Mouse (Mus musculus) retina, adult 2 months (tissue): Measurements from ENCODE around the gene Zfp62.
"Not testable (repeated sequence)": the region's sequence is repeated elsewhere in the genome, so short reads cannot be mapped to it uniquely, and the experiment has no call there.

Experiments
- DNase-seq: peaks from one replicate; pipeline ENCODE4 v3.0.0-alpha.2; 2012; ENCODE audit warnings: low read depth, low spot score

The Zfp62 gene

DNA sequence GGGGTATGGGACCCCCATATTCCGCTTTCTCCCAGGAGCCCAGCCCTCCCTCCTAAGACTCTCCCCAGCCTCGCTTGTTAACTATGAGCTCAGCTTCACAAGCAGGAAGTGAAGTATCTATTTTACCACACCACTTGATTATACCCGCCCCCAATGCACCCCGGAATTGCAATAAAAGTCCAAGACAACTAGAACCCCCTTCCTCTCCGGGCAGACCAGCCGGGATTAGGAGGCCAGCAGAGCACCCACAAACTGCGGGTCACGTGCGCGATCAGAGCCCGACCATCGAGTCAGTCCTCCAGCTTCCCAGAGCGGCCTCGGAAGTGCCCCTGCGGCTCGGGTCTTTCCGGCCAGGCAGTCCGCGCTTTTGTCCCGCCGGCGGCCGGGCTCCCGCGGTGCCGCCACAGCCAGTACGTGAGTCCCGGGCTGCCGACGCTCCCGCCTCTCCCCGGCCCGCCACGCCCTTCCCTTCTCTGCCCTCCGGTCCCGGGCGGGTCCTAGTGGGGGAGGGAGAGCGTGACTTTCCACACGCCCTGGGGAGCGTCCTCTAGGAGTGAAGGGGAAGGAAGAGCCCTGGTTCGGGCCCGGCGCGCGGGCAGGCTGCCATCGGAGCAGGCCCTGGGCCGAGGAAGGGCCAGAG lies at the start of gene Zfp62:
Gene Zfp62, plus strand, starts transcription at position 164 of the 640 bp plus-strand sequence.
- DNase-seq: peak; percentile 89

DNA sequence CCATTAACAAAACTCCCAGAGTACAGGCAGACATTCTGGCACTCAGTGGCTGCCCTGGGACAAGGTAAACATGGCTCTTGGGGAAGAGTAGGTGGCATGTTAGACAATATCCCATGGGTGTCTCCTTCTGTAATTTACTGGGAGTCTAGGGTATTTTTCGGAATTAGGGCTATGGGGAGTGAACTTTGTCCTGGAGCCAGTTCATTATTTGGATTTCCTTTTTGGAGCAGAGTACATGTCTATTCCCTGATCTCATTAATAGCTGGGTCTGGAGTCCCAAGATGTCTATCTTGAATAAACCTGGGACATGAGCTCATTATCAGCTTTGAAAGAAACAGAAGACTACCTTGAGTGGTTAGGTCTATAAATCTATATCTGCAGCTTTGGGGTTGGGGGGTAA lies 49.0 kb upstream of the Zfp62 start, which contains the start of gene Olfr1394:
Gene Olfr1394, plus strand, starts transcription at position 301 of the 400 bp plus-strand sequence.
- no peak for DNase-seq

DNA sequence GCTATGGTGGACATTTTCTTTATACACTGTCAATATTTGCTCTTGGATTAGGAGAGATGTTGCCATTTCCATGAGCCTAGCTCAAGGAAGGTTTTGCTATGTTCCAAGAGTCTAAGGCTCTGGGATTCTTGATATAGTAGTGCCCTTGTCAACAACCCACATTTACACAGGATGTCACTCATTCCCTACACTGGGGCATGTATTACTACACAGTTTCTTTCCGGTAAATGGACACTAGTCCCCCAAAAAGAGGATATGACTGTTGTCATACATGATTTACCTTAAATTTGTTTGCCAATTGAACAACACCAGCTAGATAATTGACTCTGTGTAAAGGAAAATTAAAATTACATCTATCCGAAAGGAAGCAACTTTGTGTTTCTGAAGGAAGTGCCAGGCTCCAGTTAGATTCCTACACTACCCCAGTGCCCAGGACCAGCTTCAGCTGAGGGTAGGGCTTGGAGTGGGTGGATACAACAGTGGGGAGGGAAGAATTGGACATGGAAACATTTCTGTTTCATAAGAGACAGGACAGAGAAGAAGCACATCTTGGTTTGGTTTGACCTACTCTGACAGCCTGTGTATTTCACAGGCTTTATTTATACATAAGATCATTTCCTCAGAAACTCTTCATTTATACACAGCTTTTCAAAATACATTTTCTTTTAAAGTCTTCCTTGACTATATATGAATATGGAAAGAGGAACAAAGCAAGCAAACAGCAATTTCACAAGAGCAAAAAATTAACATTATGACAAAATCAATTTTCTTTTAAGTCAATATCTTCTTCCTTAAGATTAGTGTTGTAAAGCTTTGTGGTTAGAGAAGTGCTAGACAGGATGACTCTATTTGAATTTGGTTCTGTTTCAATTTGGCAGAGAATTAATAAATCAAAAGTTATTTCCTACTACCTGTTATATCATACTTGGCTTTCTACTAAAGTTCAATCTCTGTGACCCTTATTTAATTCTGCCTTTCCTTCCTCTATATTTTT lies 46.0 kb upstream of the Zfp62 start:
- DNase-seq: no peak

DNA sequence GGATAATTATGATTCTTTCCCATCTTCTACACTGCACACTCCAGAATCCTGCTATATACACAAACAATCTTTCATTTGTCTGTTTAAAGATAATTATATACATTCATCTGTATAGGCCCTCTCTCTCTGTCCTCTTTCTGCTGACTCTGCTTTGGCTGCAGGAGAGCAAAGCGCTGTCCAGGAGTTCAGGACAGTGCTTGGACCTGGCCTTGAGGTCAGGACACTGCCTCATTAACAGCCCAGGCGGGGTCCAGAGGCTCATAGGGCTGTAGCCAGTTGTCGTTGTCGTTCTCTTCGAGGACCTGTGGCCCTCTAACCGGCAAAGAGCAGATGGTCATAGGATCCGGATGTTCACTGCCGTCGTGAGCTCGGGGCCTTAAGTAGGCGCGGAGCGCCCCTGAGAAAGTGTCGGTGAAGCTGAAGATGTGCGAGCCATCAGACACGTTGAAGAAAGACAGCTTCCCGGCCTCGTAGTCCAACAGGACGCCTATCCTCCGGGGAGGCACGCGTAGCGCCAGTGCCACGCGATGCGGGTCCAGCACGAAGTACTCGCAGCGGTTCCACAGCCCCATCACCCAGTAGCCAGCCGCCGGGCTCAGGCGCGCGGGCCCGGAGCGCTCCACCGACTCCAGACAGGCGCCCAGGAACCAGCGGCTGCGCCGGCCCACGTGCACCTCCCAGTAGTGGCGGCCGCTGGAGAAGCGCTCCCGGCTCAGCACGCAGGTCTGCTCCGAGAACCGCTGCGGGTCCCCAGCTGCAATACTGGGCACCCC lies 34.1 kb upstream of the Zfp62 start:
- DNase-seq: no peak

DNA sequence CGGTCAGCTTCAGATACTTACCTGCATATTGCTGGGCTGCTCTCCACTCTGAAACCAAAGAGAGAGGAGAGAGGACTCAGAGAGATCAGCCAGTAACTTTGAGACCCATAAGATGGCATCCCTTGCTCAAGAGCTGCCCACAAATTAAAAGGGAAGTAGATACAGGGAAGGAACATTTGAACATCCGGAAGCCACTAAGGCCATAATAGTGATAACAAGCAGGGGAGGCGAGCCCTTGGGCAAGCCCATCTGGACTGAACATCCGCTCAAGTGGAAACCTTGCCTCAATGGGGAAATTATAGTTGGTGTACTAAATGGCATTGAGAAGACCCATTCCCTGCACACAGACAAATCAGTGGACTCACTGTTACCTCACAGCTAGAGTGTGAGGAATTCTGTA lies 32.5 kb upstream of the Zfp62 start:
- DNase-seq: no peak

DNA sequence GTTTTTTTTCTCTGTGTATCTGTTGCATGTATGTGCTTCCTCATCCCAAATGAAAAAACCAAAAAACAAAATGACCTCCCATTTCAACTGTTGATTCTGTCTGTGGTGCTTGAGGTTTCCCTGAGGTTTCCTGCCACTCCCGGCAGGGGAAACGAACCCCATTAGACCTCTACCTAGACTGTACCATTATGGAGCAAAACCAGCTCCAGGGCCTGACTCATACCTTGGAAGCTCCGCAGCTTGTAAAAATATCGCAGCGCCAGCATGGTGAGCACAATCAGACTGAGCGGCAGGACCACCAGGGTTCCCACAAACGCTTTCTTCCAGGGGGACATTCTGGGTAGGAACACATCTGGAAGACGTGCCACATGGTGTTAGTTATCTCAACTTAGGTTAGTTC lies 27.7 kb upstream of the Zfp62 start:
- DNase-seq: no peak

DNA sequence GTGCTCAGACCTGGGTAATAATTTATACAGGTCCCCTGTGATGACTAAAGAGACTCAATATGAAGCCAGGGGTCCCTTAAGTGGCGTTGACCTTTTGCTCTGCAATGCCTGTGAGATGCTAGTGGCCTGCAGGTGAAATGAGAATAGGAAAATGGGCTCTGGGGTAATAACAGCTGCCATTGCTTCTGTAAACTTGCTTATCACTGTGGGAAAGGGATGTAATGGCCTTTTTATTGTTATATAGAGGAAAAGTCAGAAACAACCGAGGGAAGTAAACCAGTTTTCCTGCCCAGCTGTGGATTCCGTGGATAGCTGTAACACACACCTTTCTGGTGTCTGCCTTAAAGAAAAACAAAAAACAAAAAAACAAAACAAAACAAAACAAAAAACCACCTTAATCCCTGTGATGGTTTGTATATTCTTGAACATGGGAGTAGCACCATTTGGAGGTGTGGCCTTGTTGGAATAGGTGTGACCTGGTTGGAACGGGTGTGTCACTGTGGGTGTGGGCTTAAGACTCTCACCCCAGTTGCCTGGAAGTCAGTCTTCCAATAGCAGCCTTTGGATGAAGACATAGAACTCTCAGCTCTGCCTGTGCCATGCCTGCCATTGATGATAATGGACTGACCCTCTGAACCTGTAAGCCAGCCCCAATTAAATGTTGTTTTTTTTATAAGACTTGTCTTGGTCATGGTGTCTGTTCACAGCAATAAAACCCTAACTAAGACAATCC lies 26.9 kb upstream of the Zfp62 start:
- DNase-seq: not testable (repeated sequence)

DNA sequence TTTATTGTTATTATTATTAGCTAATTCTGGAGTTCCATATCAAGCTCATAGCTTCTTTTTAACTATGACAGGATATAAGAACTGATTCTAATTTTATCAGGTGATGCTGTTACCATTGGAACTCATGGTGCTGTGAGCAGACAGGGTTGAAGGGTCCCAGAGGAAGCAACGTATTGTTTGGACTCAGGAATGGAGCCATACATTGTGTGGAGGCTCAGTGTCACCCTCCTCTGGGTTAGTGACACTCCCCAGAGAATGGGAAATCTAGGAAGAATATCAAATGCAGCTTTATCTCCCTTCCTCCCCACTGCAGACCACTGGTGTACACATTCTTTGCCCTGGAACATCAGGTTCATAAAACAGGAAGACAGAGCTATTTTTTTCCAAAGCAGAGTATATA lies 19.9 kb upstream of the Zfp62 start:
- DNase-seq: no peak

DNA sequence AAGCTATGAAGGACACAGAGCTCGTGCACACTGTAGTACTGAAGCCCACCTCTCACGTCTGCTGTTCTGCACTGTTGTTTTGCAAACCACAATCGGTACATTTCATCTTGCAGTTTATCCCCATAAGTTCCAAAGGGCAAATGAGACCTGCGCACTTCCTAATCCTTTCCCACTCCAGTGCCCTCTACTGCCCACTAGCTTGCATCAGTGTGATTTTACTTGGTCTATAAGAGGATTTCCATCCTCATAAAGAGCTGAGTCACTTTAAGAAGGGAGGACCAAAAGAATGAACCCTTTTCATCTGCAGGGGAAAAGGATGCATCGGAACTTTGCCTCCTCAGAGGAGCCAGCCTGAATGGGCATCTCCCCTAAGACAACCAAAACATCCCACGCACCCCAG lies 16.6 kb upstream of the Zfp62 start:
- no peak for DNase-seq

DNA sequence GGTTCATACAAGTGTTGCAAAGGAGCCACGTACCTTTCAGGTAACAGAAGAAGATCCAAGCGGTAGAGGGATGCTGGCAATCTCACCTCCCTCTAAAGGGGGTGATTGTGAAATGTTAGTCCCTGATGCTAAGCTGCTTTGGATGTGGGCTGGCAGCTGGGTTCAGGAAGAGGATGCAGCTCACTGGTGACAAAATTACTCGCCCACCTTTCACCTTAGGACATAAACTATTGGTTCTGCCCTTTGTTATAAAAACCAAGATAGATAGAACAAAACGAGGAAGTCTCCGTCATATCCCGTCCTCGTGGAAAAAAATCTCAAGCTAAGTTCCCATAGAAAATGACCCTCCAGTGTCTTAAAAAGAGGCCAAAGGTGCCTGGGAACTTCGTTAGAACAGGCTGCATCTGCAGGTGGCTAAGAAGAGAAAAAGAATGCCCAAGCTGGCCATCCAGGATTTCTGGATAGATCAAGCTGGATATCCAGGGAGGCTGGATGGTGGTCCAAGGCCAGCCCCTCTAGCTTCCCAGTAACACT lies 16.1 kb upstream of the Zfp62 start, which contains the start of gene Btnl9:
Gene Btnl9, minus strand, starts transcription at position 205 of the 534 bp plus-strand sequence.
- DNase-seq: no peak

DNA sequence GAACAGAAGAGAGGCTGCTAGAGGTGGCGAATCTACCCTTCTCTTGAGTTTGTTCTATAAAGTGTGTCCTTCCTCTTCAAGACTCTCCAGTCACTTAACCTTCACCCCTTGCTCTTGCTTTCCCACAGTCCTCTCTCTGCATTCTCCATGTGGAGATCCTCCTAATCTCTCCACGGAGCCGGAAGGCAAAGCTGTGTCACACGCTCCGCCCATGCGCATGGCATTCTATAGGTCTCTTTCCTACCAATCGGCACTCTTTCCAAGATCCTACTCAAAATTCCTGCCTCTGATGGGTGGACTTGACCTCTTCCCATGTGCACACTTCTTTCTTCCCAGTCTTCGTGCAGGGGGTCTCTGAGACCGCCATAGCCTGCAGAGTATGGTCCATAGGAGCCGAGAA lies 15.4 kb upstream of the Zfp62 start:
- no peak for DNase-seq

DNA sequence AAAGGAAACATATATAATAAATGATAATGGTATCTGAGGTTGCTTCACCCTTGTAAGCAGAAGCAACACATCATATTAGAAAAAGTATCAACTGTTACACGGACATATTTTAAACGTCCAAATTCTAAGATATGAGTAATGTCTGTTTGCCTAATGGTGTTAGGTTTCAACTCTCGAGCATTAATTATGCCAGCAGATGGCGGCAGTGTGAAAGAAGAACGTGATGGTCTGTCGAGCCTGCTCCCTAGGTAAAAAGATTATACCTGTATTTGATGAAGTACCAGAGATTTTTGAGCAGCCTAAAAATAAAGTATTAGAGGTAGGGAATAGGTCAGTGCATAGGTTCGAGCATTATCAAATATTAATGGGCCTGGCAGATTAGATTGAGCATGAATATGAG lies 13.4 kb upstream of the Zfp62 start:
- peak; percentile 29 for DNase-seq

DNA sequence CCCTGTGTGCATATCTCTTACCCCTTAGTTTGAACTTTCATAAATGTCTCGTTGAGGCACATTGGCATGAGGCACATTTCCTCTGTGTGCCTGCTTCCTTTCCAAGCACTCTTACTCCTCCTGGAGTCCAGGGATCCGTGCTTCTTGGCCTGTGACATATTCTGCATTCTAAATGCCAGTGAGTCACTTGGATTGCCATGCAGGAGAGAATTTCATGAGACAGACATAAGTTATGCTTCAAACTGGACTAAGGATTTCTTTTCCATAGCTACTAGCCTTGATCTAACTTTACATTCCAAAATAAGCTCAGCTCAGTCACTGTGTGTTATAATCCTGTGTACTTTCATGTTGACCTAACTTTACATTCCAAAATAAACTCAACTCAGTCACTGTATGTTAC lies 12.0 kb upstream of the Zfp62 start:
- no peak for DNase-seq

DNA sequence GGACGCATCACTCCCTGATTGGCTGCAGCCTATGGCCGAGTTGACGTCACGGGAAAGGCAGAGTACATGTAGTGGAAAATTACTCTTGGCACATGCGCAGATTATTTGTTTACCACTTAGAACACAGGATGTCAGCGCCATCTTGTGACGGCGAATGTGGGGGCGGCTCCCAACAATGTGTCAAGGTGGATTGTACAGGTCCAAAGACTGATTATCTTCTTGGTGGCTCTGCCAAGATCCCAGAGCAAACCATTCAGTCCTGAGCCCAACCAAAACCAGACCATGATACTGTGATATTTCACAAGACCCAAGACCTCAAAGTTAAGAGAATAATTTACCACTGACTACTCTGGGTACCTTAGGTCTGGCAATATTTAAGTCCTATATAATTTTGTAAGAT lies 8.3 kb upstream of the Zfp62 start:
- DNase-seq: not testable (repeated sequence)

DNA sequence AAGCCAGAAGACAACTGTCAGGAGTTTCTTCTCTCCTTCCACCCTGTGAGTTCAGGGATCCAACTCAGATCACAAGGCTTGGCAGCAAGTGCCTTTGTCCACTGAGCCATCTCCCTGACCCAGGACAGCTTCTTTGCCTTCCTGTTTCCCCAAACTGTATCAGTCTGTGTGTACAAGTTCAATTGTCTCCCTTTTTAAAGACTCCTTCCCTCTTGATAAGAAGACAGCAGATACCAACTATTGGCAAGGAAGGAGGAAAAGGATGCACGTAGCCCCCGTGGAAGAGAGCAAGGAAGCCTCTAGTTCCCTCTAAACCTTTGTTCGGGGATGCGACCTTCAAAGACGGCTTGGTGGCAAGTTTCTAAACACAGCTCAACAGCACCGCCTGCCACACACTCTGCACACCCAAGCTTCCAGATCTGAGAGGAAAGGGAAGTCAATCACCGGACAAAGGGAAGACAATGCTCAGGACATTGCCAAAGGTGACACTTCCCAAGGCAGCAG lies 7.2 kb upstream of the Zfp62 start:
- DNase-seq: no peak

DNA sequence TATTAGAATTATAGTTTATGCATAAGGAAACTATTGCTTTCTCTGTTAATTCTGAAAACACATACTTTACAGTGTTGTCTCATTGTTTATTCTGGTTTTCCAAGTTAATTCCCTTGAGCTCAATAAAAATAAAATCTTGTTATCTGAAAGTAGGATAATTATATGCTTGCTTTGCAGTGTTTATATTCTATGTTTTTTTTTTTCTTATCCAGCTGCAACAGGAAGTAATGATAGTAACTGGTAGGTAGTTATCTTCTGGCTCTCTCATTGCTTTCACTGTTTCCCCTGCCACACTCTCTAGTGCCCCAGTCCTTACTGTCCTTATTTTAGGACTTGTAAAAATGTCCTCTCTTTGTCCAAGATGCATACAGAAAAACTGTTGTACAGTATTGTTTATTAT lies 2.4 kb upstream of the Zfp62 start:
- no peak for DNase-seq

DNA sequence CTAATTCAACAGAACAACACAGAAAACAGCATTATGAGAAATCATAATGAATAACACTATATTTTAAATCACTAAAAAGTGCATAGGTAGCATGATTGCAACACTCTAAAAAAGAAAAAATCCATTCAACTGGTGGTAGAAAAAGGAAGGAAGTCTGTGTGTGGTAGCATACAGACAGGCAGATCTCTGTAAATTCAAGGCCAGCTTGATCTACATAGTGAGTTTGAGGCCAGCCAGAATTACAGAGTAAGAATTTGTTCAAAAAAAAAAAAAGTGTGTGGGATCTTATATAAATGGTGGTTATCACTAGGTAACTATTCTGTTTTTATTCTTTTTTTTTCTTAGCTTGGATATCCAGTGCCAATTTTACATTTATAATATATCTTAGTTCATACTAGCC lies 1.9 kb upstream of the Zfp62 start:
- DNase-seq: no peak

DNA sequence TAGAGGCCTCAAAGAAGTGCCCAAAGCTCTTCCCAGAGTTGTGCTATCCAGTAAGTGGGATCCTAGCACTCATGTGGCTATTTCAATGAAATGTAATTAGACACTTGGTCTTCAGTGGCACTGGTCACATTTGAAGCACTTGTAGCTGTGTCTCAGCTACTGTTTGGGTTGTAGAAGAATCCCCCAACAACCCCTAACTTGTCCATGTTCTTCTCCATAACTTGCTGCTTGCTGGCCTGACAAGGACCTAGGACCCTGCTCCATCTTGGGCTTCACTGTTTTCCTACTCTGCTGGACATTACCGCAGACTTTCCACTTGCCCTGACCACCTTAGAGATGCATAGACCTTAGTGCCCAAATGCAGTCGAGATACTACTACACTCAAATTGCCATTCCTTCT lies 1.0 kb upstream of the Zfp62 start:
- DNase-seq: no peak

DNA sequence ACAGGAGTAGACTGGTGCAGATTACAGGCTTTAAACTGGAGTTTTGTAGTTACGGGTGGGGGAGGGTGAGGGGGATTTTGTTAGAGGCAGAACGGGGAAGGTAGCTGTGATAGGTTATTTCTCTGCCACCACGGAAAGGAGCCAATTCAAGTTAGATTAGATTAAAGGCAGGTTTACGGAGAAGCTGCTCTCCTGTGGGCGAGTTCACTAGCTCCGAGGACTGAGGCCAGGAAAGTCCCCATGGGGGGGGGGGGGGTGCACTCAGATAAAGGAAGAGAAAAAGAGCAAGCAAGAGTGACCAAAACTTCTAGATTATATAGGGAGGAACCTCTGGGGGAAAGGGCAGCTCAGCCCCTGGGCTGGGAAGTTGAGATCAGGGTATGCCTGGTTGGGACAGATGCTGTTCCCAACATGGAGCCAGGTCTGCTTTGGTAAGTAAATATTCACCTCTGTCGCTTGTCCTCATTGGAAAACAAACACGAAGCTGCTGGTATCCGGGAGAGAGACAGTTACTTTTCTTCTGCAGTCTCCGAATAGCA lies 500 bp upstream of the Zfp62 start:
- DNase-seq: peak; percentile 16

DNA sequence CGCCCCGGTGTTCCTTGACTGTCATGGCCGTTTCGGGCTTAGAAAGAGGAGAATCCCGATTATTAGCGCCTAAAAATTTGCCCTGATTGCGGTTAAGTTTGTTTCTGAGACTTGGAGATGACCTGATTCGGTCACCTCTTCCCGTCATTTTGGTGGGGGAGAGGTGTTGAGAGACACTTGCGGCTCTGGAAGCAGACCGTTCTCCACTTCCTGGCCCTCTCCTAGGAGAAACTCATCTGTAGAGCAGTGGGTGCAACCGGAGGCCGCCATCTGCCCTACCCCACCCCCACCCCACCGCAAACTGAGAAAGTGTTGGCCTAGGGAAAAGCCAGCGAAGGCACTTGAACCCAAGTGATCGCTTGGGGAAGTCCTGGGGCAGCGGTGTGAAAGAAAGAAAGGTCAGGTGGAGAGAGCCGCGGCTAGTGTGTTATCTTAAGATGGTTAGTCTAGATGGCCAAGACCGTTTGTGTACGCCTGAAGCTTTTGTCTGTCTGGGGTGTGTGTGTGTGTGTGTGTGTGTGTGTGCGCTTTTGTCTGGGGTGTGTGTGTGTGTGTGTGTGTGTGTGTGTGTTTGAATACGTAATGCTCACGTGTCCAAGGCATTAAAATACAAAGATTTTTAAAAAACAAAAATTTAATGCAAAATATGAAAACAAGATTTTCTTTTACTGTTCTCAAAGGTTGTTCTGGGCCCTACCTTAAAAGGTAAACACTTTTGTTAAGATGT lies 842 bp downstream of the Zfp62 start:
- peak; percentile 15 for DNase-seq
